Mouse (Mus musculus): ENCODE measurements at regions not wholly inside any gene's neighbourhood (a gene's known extent, or its start where the extent isn't known, plus 50 kb on each side); places are given as distances from the start of the nearest gene placed in this dataset.

- TF ChIP-seq POLR2AphosphoS2 (IDR thresholded peaks at IDR 0.05; ENCODE audit: insufficient read length, low read depth) = no peak
- TF ChIP-seq MYOG (IDR thresholded peaks at IDR 0.05; ENCODE audit: control insufficient read depth in 1 of 3, insufficient read depth in 1 of 3, insufficient read length in 2 of 3, low read depth in 2 of 3) = no peak
These were observed 378.8 kb downstream of the Kcnj2 start for GRCm38 (mm10) chr11:111444791-111445190.
